Mouse (Mus musculus) MEL (cell line): ENCODE measurements around the gene Ddx1. TPM values are rescaled to one million over a fixed set of nuclear protein-coding genes. Genes with fewer than 3 reads are reported as not detected.

Experiments used
- DNase-seq: peaks from one replicate; pipeline ENCODE4 v3.0.0; 2011; ENCODE audit warnings: low read depth, low spot score
- H3K27ac ChIP-seq: 2 replicates; pipeline ENCODE4 v1.5.1; 2012; ENCODE audit warnings: low read depth, mild to moderate bottlenecking, control low read depth, low read length, moderate library complexity; ENCODE audit not compliant: control insufficient read depth
- H3K27me3 ChIP-seq, 2 experiments: fragments of 150-350 bp in 1 of 2; sonication (generic) in 1 of 2; 2 replicates each; pipeline ENCODE4 v1.6.1; 2012; ENCODE audit warnings: low read length in 2 of 2, mild to moderate bottlenecking in 2 of 2, improper control_type of control experiment in 1 of 2, moderate library complexity in 1 of 2; ENCODE audit not compliant: insufficient read depth in 2 of 2, control insufficient read depth in 1 of 2
- H3K36me3 ChIP-seq, 2 experiments: 2 replicates each; pipeline ENCODE4 v1.6.1; 2012 to 2014; ENCODE audit warnings: low read length in 2 of 2, improper control_type of control experiment in 1 of 2, inconsistent platforms in 1 of 2, mild to moderate bottlenecking in 1 of 2; ENCODE audit not compliant: insufficient read depth in 2 of 2, control insufficient read depth in 1 of 2
- H3K4me1 ChIP-seq, 2 experiments: fragments of 150-350 bp in 1 of 2; sonication (generic) in 1 of 2; 2 replicates each; pipeline ENCODE4 v1.6.1; 2012; ENCODE audit warnings: low read length in 2 of 2, improper control_type of control experiment in 1 of 2, mild to moderate bottlenecking in 1 of 2; ENCODE audit not compliant: insufficient read depth in 2 of 2, control insufficient read depth in 1 of 2
- H3K4me3 ChIP-seq, 2 experiments: fragments of 150-350 bp in 1 of 2; sonication (generic) in 1 of 2; 2 replicates each; pipeline ENCODE4 v1.5.1; 2012; ENCODE audit warnings: low read depth in 2 of 2, low read length in 2 of 2, mild to moderate bottlenecking in 2 of 2, moderate library complexity in 2 of 2, control low read depth in 1 of 2, improper control_type of control experiment in 1 of 2; ENCODE audit not compliant: control insufficient read depth in 1 of 2, insufficient read depth in 1 of 2
- H3K79me2 ChIP-seq: 2 replicates; pipeline ENCODE4 v1.6.1; 2012; ENCODE audit warnings: mild to moderate bottlenecking, low read length, moderate library complexity; ENCODE audit not compliant: control insufficient read depth, poor library complexity, insufficient read depth
- H3K9ac ChIP-seq: 2 replicates; pipeline ENCODE4 v1.6.1; 2012; ENCODE audit warnings: low read depth, mild to moderate bottlenecking, control low read depth, low read length, moderate library complexity; ENCODE audit not compliant: control insufficient read depth, poor library complexity, severe bottlenecking
- H3K9me3 ChIP-seq: fragments of 150-350 bp; sonication (generic); replicated peaks from 2 replicates; pipeline ENCODE4 v1.6.1; 2012; ENCODE audit warnings: mild to moderate bottlenecking, low read length, improper control_type of control experiment, moderate library complexity; ENCODE audit not compliant: insufficient read depth
- BHLHE40 ChIP-seq: IDR thresholded peaks from 2 replicates; pipeline ENCODE4 v1.6.1; 2012; ENCODE audit warnings: low read depth, mild to moderate bottlenecking, inconsistent platforms, low read length, improper control_type of control experiment, borderline replicate concordance
- CHD1 ChIP-seq: IDR thresholded peaks from 2 replicates; pipeline ENCODE4 v1.6.1; 2012; ENCODE audit warnings: low read depth, mild to moderate bottlenecking, inconsistent platforms, low read length, improper control_type of control experiment
- GABPA ChIP-seq: IDR thresholded peaks from 2 replicates; pipeline ENCODE4 v1.6.1; 2012; ENCODE audit warnings: low read depth, mild to moderate bottlenecking, inconsistent platforms, low read length, improper control_type of control experiment, moderate library complexity
- KAT2A ChIP-seq: conservative IDR thresholded peaks from 2 replicates; pipeline ENCODE4 v1.6.1; 2012; ENCODE audit warnings: low read depth, low read length, improper control_type of control experiment, inconsistent platforms
- MAZ ChIP-seq: IDR thresholded peaks from 2 replicates; pipeline ENCODE4 v1.6.1; 2012; ENCODE audit warnings: low read depth, mild to moderate bottlenecking, inconsistent platforms, low read length, improper control_type of control experiment
- MEF2A ChIP-seq: IDR thresholded peaks from 2 replicates; pipeline ENCODE4 v1.6.1; 2014; ENCODE audit warnings: low read depth, mild to moderate bottlenecking, inconsistent platforms, low read length, improper control_type of control experiment; ENCODE audit not compliant: poor library complexity, insufficient replicate concordance, severe bottlenecking; ENCODE audit errors: extremely low read depth
- MXI1 ChIP-seq: IDR thresholded peaks from 2 replicates; pipeline ENCODE4 v1.6.1; 2011; ENCODE audit warnings: mild to moderate bottlenecking, low read depth, low read length, improper control_type of control experiment
- MYB ChIP-seq: IDR thresholded peaks from 2 replicates; pipeline ENCODE4 v1.6.1; 2011; ENCODE audit warnings: mild to moderate bottlenecking, low read depth, low read length, improper control_type of control experiment
- NELFE ChIP-seq: IDR thresholded peaks from 2 replicates; pipeline ENCODE4 v1.6.1; 2011; ENCODE audit warnings: low read depth, low read length, improper control_type of control experiment
- POLR2A ChIP-seq, 2 experiments: IDR thresholded peaks; 2 replicates each; pipeline ENCODE4 v1.6.1; 2011 to 2012; ENCODE audit warnings: low read length in 2 of 2, mild to moderate bottlenecking in 2 of 2, control low read depth in 1 of 2, improper control_type of control experiment in 1 of 2, low read depth in 1 of 2, moderate library complexity in 1 of 2; ENCODE audit not compliant: control insufficient read depth in 1 of 2, insufficient read depth in 1 of 2, poor library complexity in 1 of 2
- POLR2AphosphoS2 ChIP-seq: IDR thresholded peaks from 2 replicates; pipeline ENCODE4 v1.6.1; 2011; ENCODE audit warnings: low read length, improper control_type of control experiment
- POLR2AphosphoS5 ChIP-seq: IDR thresholded peaks from 2 replicates; pipeline ENCODE4 v1.6.1; 2012; ENCODE audit warnings: low read depth, borderline replicate concordance, mild to moderate bottlenecking, inconsistent platforms, low read length, moderate library complexity, mixed read lengths
- RAD21 ChIP-seq: IDR thresholded peaks from 2 replicates; pipeline ENCODE4 v1.6.1; 2011; ENCODE audit warnings: mild to moderate bottlenecking, low read depth, low read length, improper control_type of control experiment
- RCOR1 ChIP-seq: IDR thresholded peaks from 2 replicates; pipeline ENCODE4 v1.6.1; 2012; ENCODE audit warnings: low read depth, mild to moderate bottlenecking, inconsistent platforms, low read length, improper control_type of control experiment
- SMC3 ChIP-seq: IDR thresholded peaks from 2 replicates; pipeline ENCODE4 v1.6.1; 2011; ENCODE audit warnings: low read depth, low read length, improper control_type of control experiment
- TBP ChIP-seq: IDR thresholded peaks from 2 replicates; pipeline ENCODE4 v1.8.0; 2011; ENCODE audit warnings: low read depth, low read length, improper control_type of control experiment
- TCF12 ChIP-seq: IDR thresholded peaks from 2 replicates; pipeline ENCODE4 v1.6.1; 2014; ENCODE audit warnings: low read depth, mild to moderate bottlenecking, inconsistent platforms, low read length, improper control_type of control experiment, moderate library complexity
- USF1 ChIP-seq: IDR thresholded peaks from 2 replicates; pipeline ENCODE4 v1.6.1; 2014; ENCODE audit warnings: low read depth, mild to moderate bottlenecking, inconsistent platforms, low read length, improper control_type of control experiment, moderate library complexity
- ZC3H11A ChIP-seq: IDR thresholded peaks from 2 replicates; pipeline ENCODE4 v1.6.1; 2012; ENCODE audit warnings: low read depth, mild to moderate bottlenecking, inconsistent platforms, low read length, improper control_type of control experiment
- ZKSCAN1 ChIP-seq: IDR thresholded peaks from 2 replicates; pipeline ENCODE4 v1.6.1; 2012; ENCODE audit warnings: low read depth, mild to moderate bottlenecking, inconsistent platforms, low read length, improper control_type of control experiment, moderate library complexity
- ZNF384 ChIP-seq: IDR thresholded peaks from 2 replicates; pipeline ENCODE4 v1.6.1; 2012; ENCODE audit warnings: low read depth, mild to moderate bottlenecking, inconsistent platforms, low read length, improper control_type of control experiment
- polyA plus RNA-seq, 2 experiments: library from polyadenylated mRNA; stranded (reverse) in 1 of 2; unstranded in 1 of 2; fragments of >175 nt in 1 of 2; fragments of >200 nt in 1 of 2; gene quantifications; 2 replicates each; pipeline versions ENCODE4 v1.2.1 to v1.2.4; 2012; ENCODE audit warnings: low replicate concordance in 2 of 2, low read depth in 1 of 2; ENCODE audit not compliant: insufficient read length in 2 of 2, insufficient read depth in 1 of 2, missing spikeins in 1 of 2
- total RNA-seq: library from RNA; depleted of rRNA; stranded (reverse); fragments of 300-350 nt; gene quantifications from 2 replicates; pipeline ENCODE4 v1.2.3, GENCODE M21; 2012

Gene Ddx1
- total and polyA plus RNA-seq, 3 experiments: 75.4 to 1,375 (median 134) TPM

DNA sequence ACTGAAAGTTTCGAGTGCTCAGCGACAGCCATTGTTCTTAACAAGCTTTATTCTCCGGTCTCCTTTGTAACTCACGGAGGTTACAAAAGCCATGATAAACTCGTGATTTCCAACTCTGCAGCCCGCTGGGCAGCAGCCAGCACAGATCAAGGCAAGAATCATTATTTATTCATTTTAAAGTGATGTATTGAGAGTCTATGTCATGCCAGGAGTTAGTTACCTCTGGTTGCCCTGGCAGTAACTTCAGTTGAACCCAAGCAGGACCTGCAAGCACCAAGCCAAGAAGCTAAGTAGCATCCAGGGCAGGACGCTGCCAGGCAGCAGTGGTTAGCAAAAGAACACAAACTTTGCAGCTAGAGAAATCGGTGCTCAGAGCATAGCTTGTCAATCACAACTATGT, 41.9 kb downstream of the Ddx1 start:
- DNase-seq: no peak
- Histone ChIP-seq H3K9me3 (no peaks in the 10 kb centered on the region), H3K9ac (no peak overlapping the region), H3K79me2 (no peaks in the 10 kb centered on the region), H3K27ac (no peak overlapping the region), H3K27me3 (no peaks in the 10 kb centered on the region; a peak in 2 of 4 replicates), H3K36me3 (no peaks in the 10 kb centered on the region), H3K4me1 (no peaks in the 10 kb centered on the region; a peak in 1 of 4 replicates), H3K4me3 (no peak overlapping the region)
- TF ChIP-seq SMC3 (no peak), KAT2A (no peak), POLR2AphosphoS5 (no peak)

DNA sequence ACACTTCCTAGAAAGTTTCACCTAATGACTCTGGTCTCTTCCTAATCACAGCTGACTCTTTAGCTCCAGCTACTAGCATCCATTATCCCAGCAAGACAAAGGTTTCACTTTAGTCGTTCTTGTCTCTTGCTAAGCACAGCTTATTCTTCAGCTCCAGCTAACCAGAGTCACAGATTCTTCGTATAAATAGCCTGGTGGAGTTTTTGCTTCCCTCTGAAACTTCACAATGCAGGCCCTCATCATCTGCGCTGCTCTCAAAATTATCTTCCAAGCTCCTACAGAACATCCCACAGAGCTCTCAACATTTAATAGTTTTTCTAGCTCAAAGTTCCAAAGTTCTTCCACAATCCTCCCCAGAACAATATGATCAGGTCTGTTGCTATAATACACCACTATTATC, 43.3 kb downstream of the Ddx1 start:
- Histone ChIP-seq H3K4me3 (no peak overlapping the region), H3K9ac (no peak overlapping the region)

DNA sequence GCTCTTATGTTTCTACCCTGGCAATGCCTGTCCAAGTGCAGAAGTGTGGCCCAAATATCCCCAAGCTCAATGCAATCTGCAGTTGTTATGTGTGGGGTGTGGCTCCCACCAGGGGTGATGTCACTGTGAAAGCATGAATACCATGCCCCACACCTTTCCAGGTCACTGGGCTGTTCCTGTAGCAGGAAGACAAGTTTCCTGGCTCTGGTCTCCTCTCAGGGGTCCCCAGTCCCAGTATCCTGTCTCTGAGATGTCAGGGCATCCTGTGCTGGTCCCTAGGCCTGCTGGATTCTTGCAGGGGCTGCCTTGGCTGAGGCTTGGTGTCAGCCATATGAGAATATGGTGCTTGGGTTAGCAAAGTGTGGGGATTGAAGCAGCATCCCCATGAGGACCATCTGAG, 46.7 kb downstream of the Ddx1 start:
- H3K27ac ChIP-seq: no peak overlapping the region
- no peak overlapping the region for H3K4me3 ChIP-seq
- H3K9ac ChIP-seq: no peak overlapping the region
- no peak for TF ChIP-seq POLR2A (IDR thresholded peaks at IDR 0.05; ENCODE audit: control insufficient read depth in 1 of 2, insufficient read depth in 1 of 2, low read depth in 1 of 2, low read length in 2 of 2, poor library complexity in 1 of 2)
- TF ChIP-seq NELFE: no peak
- no peak for TF ChIP-seq TCF12
- TF ChIP-seq MAZ: no peak
- no peak for TF ChIP-seq ZNF384
- no peak for TF ChIP-seq RAD21
- TF ChIP-seq MEF2A: no peak
- TF ChIP-seq KAT2A: no peak
- no peak for TF ChIP-seq CHD1
- TF ChIP-seq BHLHE40: no peak
- no peak for TF ChIP-seq RCOR1
- TF ChIP-seq ZC3H11A: no peak
- no peak for TF ChIP-seq GABPA
- TF ChIP-seq USF1: no peak
- TF ChIP-seq MXI1: no peak
- no peak for TF ChIP-seq POLR2AphosphoS2
- DNase-seq: no peak
- no peaks in the 10 kb centered on the region for H3K79me2 ChIP-seq
- H3K4me1 ChIP-seq: no peaks in the 10 kb centered on the region
- H3K9me3 ChIP-seq: no peaks in the 10 kb centered on the region
- peaks cover 0 to 1% of the 10 kb centered on the region in 2 experiments; a peak in 2 of 4 replicates for H3K27me3 ChIP-seq
- H3K36me3 ChIP-seq: no peaks in the 10 kb centered on the region

More for the DNA sequence above, 43.3 kb downstream of the Ddx1 start:
- DNase-seq: no peak
- Histone ChIP-seq H3K79me2 (no peaks in the 10 kb centered on the region), H3K27me3 (no peaks in the 10 kb centered on the region; a peak in 2 of 4 replicates), H3K4me1 (no peaks in the 10 kb centered on the region), H3K36me3 (no peaks in the 10 kb centered on the region), H3K27ac (no peak overlapping the region), H3K9me3 (no peaks in the 10 kb centered on the region)
- TF ChIP-seq ZNF384 (no peak), POLR2A (IDR thresholded peaks at IDR 0.05; ENCODE audit: control insufficient read depth in 1 of 2, insufficient read depth in 1 of 2, low read depth in 1 of 2, low read length in 2 of 2, poor library complexity in 1 of 2) (no peak), ZKSCAN1 (no peak), MYB (no peak), TBP (no peak)
